Mouse (Mus musculus): Measurements from ENCODE around the gene Arhgap45. TPM values are rescaled to one million over a fixed set of nuclear protein-coding genes. Genes with fewer than 3 reads are reported as not detected.
"Not testable (repeated sequence)": the region's sequence is repeated elsewhere in the genome, so short reads cannot be mapped to it uniquely, and the experiment has no call there.

Gene Arhgap45
- polyA plus RNA-seq, 1 experiment: 3.1 TPM

GRCm38 (mm10) chr10:80039559-80039979 is 23.1 kb downstream of the Arhgap45 start, which contains the start of gene Polr2e:
TSS of gene Polr2e (minus strand) at chr10:80039795.
- H3K4me3 ChIP-seq (ENCODE audit: insufficient read depth, low read length): peak within 1 kb of the TSS; percentile 70
- H3K4me1 ChIP-seq (ENCODE audit: control insufficient read depth, insufficient read depth, low read length): no peaks in the 10 kb centered on the region; the same call in 1 of the 2 replicates
- TF ChIP-seq CTCF (IDR thresholded peaks at IDR 0.05; ENCODE audit: borderline replicate concordance, insufficient read depth, low read length) (no peak), POLR2A (IDR thresholded peaks at IDR 0.05; ENCODE audit: low read depth, low read length) (peak; percentile 90)
- H3K27ac ChIP-seq (ENCODE audit: insufficient read depth, low read length): no peak within 1 kb of the TSS

GRCm38 (mm10) chr10:80041409-80042060 is 25.1 kb downstream of the Arhgap45 start:
- not testable (repeated sequence) for H3K4me3 ChIP-seq (ENCODE audit: insufficient read depth, low read length); H3K4me1 ChIP-seq (ENCODE audit: control insufficient read depth, insufficient read depth, low read length); H3K27ac ChIP-seq (ENCODE audit: insufficient read depth, low read length)

- Histone ChIP-seq H3K4me3 (ENCODE audit: insufficient read depth, low read length) (no peak overlapping the region), H3K27ac (ENCODE audit: insufficient read depth, low read length) (no peak overlapping the region), H3K4me1 (ENCODE audit: control insufficient read depth, insufficient read depth, low read length) (no peaks in the 10 kb centered on the region)
- TF ChIP-seq CTCF (IDR thresholded peaks at IDR 0.05; ENCODE audit: borderline replicate concordance, insufficient read depth, low read length) (no peak), POLR2A (IDR thresholded peaks at IDR 0.05; ENCODE audit: low read depth, low read length) (no peak)
Observed at GRCm38 (mm10) chr10:80044087-80044486, 27.6 kb downstream of the Arhgap45 start.

- not testable (repeated sequence) for H3K27ac ChIP-seq (ENCODE audit: insufficient read depth, low read length); H3K4me3 ChIP-seq (ENCODE audit: insufficient read depth, low read length); H3K4me1 ChIP-seq (ENCODE audit: control insufficient read depth, insufficient read depth, low read length)
Observed at GRCm38 (mm10) chr10:80045364-80045763, 28.9 kb downstream of the Arhgap45 start.

GRCm38 (mm10) chr10:80045766-80046165 is 29.3 kb downstream of the Arhgap45 start:
- Histone ChIP-seq H3K4me1 (ENCODE audit: control insufficient read depth, insufficient read depth, low read length) (no peaks in the 10 kb centered on the region), H3K4me3 (ENCODE audit: insufficient read depth, low read length) (no peak overlapping the region), H3K27ac (ENCODE audit: insufficient read depth, low read length) (no peak overlapping the region)
- TF ChIP-seq POLR2A (IDR thresholded peaks at IDR 0.05; ENCODE audit: low read depth, low read length): no peak
- no peak for TF ChIP-seq CTCF (IDR thresholded peaks at IDR 0.05; ENCODE audit: borderline replicate concordance, insufficient read depth, low read length)

- TF ChIP-seq POLR2A (IDR thresholded peaks at IDR 0.05; ENCODE audit: low read depth, low read length) (no peak), CTCF (IDR thresholded peaks at IDR 0.05; ENCODE audit: borderline replicate concordance, insufficient read depth, low read length) (no peak)
- H3K4me3 ChIP-seq (ENCODE audit: insufficient read depth, low read length): no peak within 1 kb of the TSS
- peaks cover 4% of the 10 kb centered on the region; the same call in 1 of the 2 replicates for H3K4me1 ChIP-seq (ENCODE audit: control insufficient read depth, insufficient read depth, low read length)
- no peak within 1 kb of the TSS for H3K27ac ChIP-seq (ENCODE audit: insufficient read depth, low read length)
Observed at GRCm38 (mm10) chr10:80047041-80047565, 30.6 kb downstream of the Arhgap45 start, which contains the start of gene Gpx4. TSS of gene Gpx4 (plus strand) at chr10:80047166.

- H3K27ac ChIP-seq (ENCODE audit: insufficient read depth, low read length): no peak overlapping the region
- TF ChIP-seq POLR2A (IDR thresholded peaks at IDR 0.05; ENCODE audit: low read depth, low read length) (no peak), CTCF (IDR thresholded peaks at IDR 0.05; ENCODE audit: borderline replicate concordance, insufficient read depth, low read length) (no peak)
- no peak overlapping the region for H3K4me3 ChIP-seq (ENCODE audit: insufficient read depth, low read length)
- peaks cover 8% of the 10 kb centered on the region for H3K4me1 ChIP-seq (ENCODE audit: control insufficient read depth, insufficient read depth, low read length)
Observed at GRCm38 (mm10) chr10:80048396-80048795, 31.9 kb downstream of the Arhgap45 start.

GRCm38 (mm10) chr10:80048834-80049233 is 32.4 kb downstream of the Arhgap45 start:
- Histone ChIP-seq H3K4me3 (ENCODE audit: insufficient read depth, low read length) (no peak overlapping the region), H3K4me1 (ENCODE audit: control insufficient read depth, insufficient read depth, low read length) (peaks cover 8% of the 10 kb centered on the region), H3K27ac (ENCODE audit: insufficient read depth, low read length) (no peak overlapping the region)
- TF ChIP-seq POLR2A (IDR thresholded peaks at IDR 0.05; ENCODE audit: low read depth, low read length) (no peak), CTCF (IDR thresholded peaks at IDR 0.05; ENCODE audit: borderline replicate concordance, insufficient read depth, low read length) (no peak)

GRCm38 (mm10) chr10:80050244-80050643 is 33.8 kb downstream of the Arhgap45 start:
- H3K4me3 ChIP-seq (ENCODE audit: insufficient read depth, low read length): no peak overlapping the region
- H3K27ac ChIP-seq (ENCODE audit: insufficient read depth, low read length): no peak overlapping the region
- peaks cover 8% of the 10 kb centered on the region for H3K4me1 ChIP-seq (ENCODE audit: control insufficient read depth, insufficient read depth, low read length)
- TF ChIP-seq POLR2A (IDR thresholded peaks at IDR 0.05; ENCODE audit: low read depth, low read length) (no peak), CTCF (IDR thresholded peaks at IDR 0.05; ENCODE audit: borderline replicate concordance, insufficient read depth, low read length) (no peak)

- Histone ChIP-seq H3K4me1 (ENCODE audit: control insufficient read depth, insufficient read depth, low read length) (peaks cover 8% of the 10 kb centered on the region), H3K27ac (ENCODE audit: insufficient read depth, low read length) (no peak overlapping the region; the same call in none of the 2 replicates)
- TF ChIP-seq POLR2A (IDR thresholded peaks at IDR 0.05; ENCODE audit: low read depth, low read length) (no peak), CTCF (IDR thresholded peaks at IDR 0.05; ENCODE audit: borderline replicate concordance, insufficient read depth, low read length) (no peak)
Observed at GRCm38 (mm10) chr10:80050885-80051617, 34.6 kb downstream of the Arhgap45 start.

More at GRCm38 (mm10) chr10:80050885-80051617, 34.6 kb downstream of the Arhgap45 start:
- H3K4me3 ChIP-seq (ENCODE audit: insufficient read depth, low read length): no peak overlapping the region

Data from embryonic fibroblast, embryonic 13.5 days (primary cell).